9 mouse cellular contexts compared by ENCODE assay signal in the genomic region with DNA sequence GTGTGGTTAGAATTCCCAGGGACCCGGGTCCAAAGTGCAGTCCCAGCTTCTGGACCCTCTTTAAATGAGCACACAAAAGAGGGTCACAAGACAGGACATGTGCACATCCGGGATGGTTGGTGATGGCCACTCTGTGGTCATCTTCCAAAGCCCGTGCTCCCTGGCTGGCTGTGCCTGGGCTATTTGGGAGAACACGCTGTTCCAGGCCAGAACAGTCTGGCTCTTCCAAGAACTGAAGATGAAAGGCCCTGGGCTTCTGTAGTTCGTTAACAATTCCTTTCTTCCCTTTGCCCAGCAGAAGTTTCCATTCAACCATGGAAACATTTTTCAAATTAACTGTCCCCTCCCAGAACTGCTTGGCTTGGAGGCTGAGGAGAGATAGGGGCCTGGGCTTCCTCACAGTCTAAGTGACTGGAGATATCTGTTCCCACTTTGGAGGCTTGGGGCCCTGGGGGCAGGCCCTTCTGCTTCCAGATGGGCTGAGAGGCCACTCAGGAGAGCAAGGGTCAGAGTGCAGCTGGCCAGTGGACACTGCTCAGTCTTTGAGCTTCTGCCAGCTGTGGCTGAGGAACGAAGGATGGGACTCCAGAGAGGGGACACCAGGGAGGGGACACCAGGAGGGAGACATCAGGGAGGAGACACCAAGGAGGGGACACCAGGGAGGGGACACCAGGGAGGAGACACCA. TPM values are rescaled to one million over a fixed set of nuclear protein-coding genes. Genes with fewer than 3 reads are reported as not detected.
DNase-seq lines count a peak whose midpoint lies in the region; ATAC-seq lines count a peak whose summit lies in the region.
"Had no signal": no experiment of that assay in that cellular context is flagged by ENCODE, and none has a peak within 500 bp of the region (broad histone marks: within the 10 kb centered on the region; RNA-seq: fewer than 3 reads in every experiment).

No protein-coding gene starts in this region.

- peaks cover 43% of the 10 kb centered on the region for H3K4me1 ChIP-seq in embryonic facial prominence, embryonic 13.5 days
- peaks cover 27% of the 10 kb centered on the region for H3K4me1 ChIP-seq in heart, embryonic 16.5 days (ENCODE audit: control insufficient read depth, insufficient read depth, low read length)
- H3K4me1 ChIP-seq in limb, embryonic 10.5 days, result peaks cover 35% of the 10 kb centered on the region

- peak overlapping the region; percentile 95 for H3K27ac ChIP-seq in embryonic facial prominence, embryonic 13.5 days
- peak overlapping the region; percentile 76 for H3K27ac ChIP-seq in heart, embryonic 16.5 days (ENCODE audit: low read length)
- H3K27ac ChIP-seq in limb, embryonic 10.5 days, result peak overlapping the region; percentile 50

- peak overlapping the region; percentile 11; the same call in 1 of the 2 replicates for H3K9ac ChIP-seq in embryonic facial prominence, embryonic 13.5 days
- H3K9ac ChIP-seq in heart, embryonic 16.5 days (ENCODE audit: low read length), result no peak overlapping the region

- intact Hi-C loops in left cerebral cortex, postnatal 14 days (cut with DNase I), result no loop called here
- intact Hi-C loops in left cerebral cortex, postnatal 4 days (cut with DNase I), result no loop called here

- no peak for ATAC-seq in embryonic facial prominence, embryonic 13.5 days (ENCODE audit: insufficient number of reproducible peaks, insufficient read depth, low FRiP score, low TSS enrichment, low read depth)
- ATAC-seq in heart, embryonic 16.5 days (replicated peaks; ENCODE audit: extremely low read depth, insufficient read depth, low FRiP score), result peak; percentile 76
- ATAC-seq in erythroid progenitor cell, adult 5-6 weeks (replicated peaks; ENCODE audit: low FRiP score, poor library complexity, severe bottlenecking), result no peak

- no peaks in the 10 kb centered on the region for H3K36me3 ChIP-seq in embryonic facial prominence, embryonic 13.5 days
- H3K36me3 ChIP-seq in heart, embryonic 16.5 days (ENCODE audit: control insufficient read depth, insufficient read depth), result no peaks in the 10 kb centered on the region
- no peaks in the 10 kb centered on the region for H3K36me3 ChIP-seq in limb, embryonic 10.5 days

- no peaks in the 10 kb centered on the region for H3K27me3 ChIP-seq in embryonic facial prominence, embryonic 13.5 days
- H3K27me3 ChIP-seq in heart, embryonic 16.5 days (ENCODE audit: control insufficient read depth, insufficient read depth, low read length), result no peaks in the 10 kb centered on the region
- no peaks in the 10 kb centered on the region for H3K27me3 ChIP-seq in limb, embryonic 10.5 days (ENCODE audit: low read depth, poor library complexity, severe bottlenecking)
- H3K27me3 ChIP-seq: Patski had no signal

- H3K4me2 ChIP-seq in embryonic facial prominence, embryonic 13.5 days, result no peak overlapping the region; the same call in 1 of the 2 replicates
- no peak overlapping the region for H3K4me2 ChIP-seq in heart, embryonic 16.5 days (ENCODE audit: low read depth, low read length)

- no peak overlapping the region for H3K4me3 ChIP-seq in embryonic facial prominence, embryonic 13.5 days
- no peak overlapping the region for H3K4me3 ChIP-seq in heart, embryonic 16.5 days (ENCODE audit: low read length)
- no peak overlapping the region for H3K4me3 ChIP-seq in limb, embryonic 10.5 days

- no peaks in the 10 kb centered on the region for H3K9me3 ChIP-seq in embryonic facial prominence, embryonic 13.5 days
- H3K9me3 ChIP-seq in heart, embryonic 16.5 days (replicated peaks; ENCODE audit: control insufficient read depth, low read length), result no peaks in the 10 kb centered on the region
- no peaks in the 10 kb centered on the region for H3K9me3 ChIP-seq in limb, embryonic 10.5 days (replicated peaks)

- 27% methylated on average over 6 of the region's 6 CpGs for WGBS in embryonic facial prominence, embryonic 13.5 days
- 37% methylated on average over 6 of the region's 6 CpGs for WGBS in heart, embryonic 16.5 days
- WGBS in limb, embryonic 10.5 days, result 26% methylated on average over 6 of the region's 6 CpGs

- DNase-seq in left cerebral cortex, postnatal 14 days (ENCODE audit: low spot score in 2 of 2), result peak; percentile 40 to 62
- no peak for DNase-seq in left cerebral cortex, postnatal 4 days
- no peak for DNase-seq in limb, embryonic 10.5 days (ENCODE audit: low spot score)
- peak; percentile 38 for DNase-seq in ovary, postnatal 14 days (ENCODE audit: low spot score)
- no peak for DNase-seq in retina, embryonic 14.5 days (ENCODE audit: low spot score)

RNA-seq across cellular contexts. Expression of a gene that starts 29.8 kb away (rescaled TPM):
- 10 to 100 TPM; 11.9 to 13.7 TPM for total RNA-seq in left cerebral cortex, postnatal 14 days (2021)
- 10 to 100 TPM; 16.7 to 18.5 TPM for total RNA-seq in left cerebral cortex, postnatal 4 days (2021)
- polyA plus RNA-seq in embryonic facial prominence, embryonic 13.5 days (2015; fragmentation: Nextera tagmentation; extraction: Ambion mirVana), result 18.8 and 20.7 TPM in 2 replicates
- polyA plus RNA-seq in heart, embryonic 16.5 days (2015; fragmentation: Nextera tagmentation; extraction: Ambion mirVana), result 11.3 and 14.8 TPM in 2 replicates
- polyA plus RNA-seq in limb, embryonic 10.5 days (2016; fragmentation: Nextera tagmentation; extraction: Ambion mirVana), result 16.3 and 16.5 TPM in 2 replicates
- 5.4 TPM in 1 of 2 replicates, not detected in the other for total RNA-seq in erythroid progenitor cell, adult 5-6 weeks (2015; ENCODE audit: low replicate concordance)
- total RNA-seq in erythroid progenitor cell, adult 5-6 weeks (2017; ENCODE audit: low replicate concordance), result 0.39 TPM in 1 of 2 replicates, not detected in the other

Comparison
In these comparisons a context has a peak if more than half of its experiments do, and no peak if none do; other contexts are left out.
1. DNase-seq: peak in left cerebral cortex, postnatal 14 days (2 of 2) and ovary, postnatal 14 days (single experiment); none in left cerebral cortex, postnatal 4 days (single experiment), limb, embryonic 10.5 days (single experiment) and retina, embryonic 14.5 days (single experiment).
2. Peak in every context shown above with its lines, with median percentiles within 50 percentile points of each other: H3K27ac ChIP-seq.